ENCODE assay signal across 21 mouse cellular contexts in the genomic region with DNA sequence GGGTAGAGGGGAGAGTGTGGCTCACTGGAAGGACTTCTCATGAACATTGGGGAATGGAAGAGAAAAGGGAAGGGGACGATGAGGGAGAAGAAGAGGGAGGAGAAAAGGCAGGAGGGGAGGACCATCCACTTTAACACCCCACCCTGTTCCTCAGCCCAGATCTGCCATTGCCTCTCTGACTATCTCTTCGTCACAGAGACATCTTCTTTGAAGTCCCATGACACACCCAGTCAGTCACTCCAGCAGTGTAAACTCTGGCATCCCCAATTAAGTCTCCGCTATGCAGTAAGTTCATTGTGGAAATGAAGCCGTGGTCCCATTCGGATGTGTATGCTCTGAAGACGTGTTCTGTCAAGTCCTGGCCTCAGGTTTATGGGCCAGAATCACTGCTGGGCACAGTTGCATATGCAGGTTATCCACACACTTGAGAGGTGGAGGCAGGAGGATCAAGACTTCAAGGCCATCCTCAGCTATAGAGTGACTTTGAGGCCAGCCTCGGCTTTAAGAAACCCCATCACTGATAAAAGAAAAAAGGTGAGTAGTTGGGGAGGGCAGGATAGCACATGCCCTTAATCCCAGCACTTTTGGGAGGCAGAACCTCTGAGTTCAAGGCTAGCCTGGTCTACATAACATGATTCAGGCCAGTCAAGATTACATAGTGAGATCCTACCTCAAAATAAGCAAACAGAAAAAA.
DNase-seq lines count a peak whose midpoint lies in the region; ATAC-seq lines count a peak whose summit lies in the region.
"Had no signal": no experiment of that assay in that cellular context is flagged by ENCODE, and none has a peak within 500 bp of the region (broad histone marks: within the 10 kb centered on the region; RNA-seq: fewer than 3 reads in every experiment).

No protein-coding gene starts in this region.

- no peaks in the 10 kb centered on the region; the same call in 1 of the 2 replicates for H3K27me3 ChIP-seq in heart, embryonic 12.5 days (replicated peaks)
- H3K27me3 ChIP-seq in heart, embryonic 10.5 days (ENCODE audit: insufficient read depth, poor library complexity, severe bottlenecking), result peaks cover 17% of the 10 kb centered on the region
- no peaks in the 10 kb centered on the region for H3K27me3 ChIP-seq in liver, embryonic 11.5 days (replicated peaks; ENCODE audit: control insufficient read depth, insufficient read depth, low read length)
- H3K27me3 ChIP-seq in liver, embryonic 16.5 days (ENCODE audit: control insufficient read depth, insufficient read depth, low read depth, low read length), result peaks cover 7% of the 10 kb centered on the region
- H3K27me3 ChIP-seq in forebrain, embryonic 10.5 days (ENCODE audit: poor library complexity, severe bottlenecking), result peaks cover 12% of the 10 kb centered on the region
- H3K27me3 ChIP-seq: embryonic facial prominence, embryonic 13.5 days; Patski had no signal

- H3K36me3 ChIP-seq in heart, embryonic 12.5 days, result no peaks in the 10 kb centered on the region
- no peaks in the 10 kb centered on the region for H3K36me3 ChIP-seq in heart, embryonic 10.5 days
- no peaks in the 10 kb centered on the region for H3K36me3 ChIP-seq in liver, embryonic 11.5 days (ENCODE audit: control insufficient read depth, insufficient read depth, low read length)
- no peaks in the 10 kb centered on the region for H3K36me3 ChIP-seq in liver, embryonic 16.5 days (ENCODE audit: control insufficient read depth, insufficient read depth)
- no peaks in the 10 kb centered on the region for H3K36me3 ChIP-seq in forebrain, embryonic 10.5 days (replicated peaks)
- H3K36me3 ChIP-seq: embryonic facial prominence, embryonic 13.5 days had no signal

- no peak overlapping the region for H3K27ac ChIP-seq in heart, embryonic 12.5 days (ENCODE audit: poor library complexity, severe bottlenecking)
- no peak overlapping the region for H3K27ac ChIP-seq in heart, embryonic 10.5 days
- no peak overlapping the region for H3K27ac ChIP-seq in liver, embryonic 11.5 days (ENCODE audit: low read depth, low read length)
- peak overlapping the region; percentile 91 for H3K27ac ChIP-seq in liver, embryonic 16.5 days (ENCODE audit: low read length)
- no peak overlapping the region for H3K27ac ChIP-seq in forebrain, embryonic 10.5 days
- H3K27ac ChIP-seq: embryonic facial prominence, embryonic 13.5 days had no signal

- 74% methylated on average over 7 of the region's 7 CpGs for WGBS in heart, embryonic 12.5 days
- WGBS in heart, embryonic 10.5 days, result 77% methylated on average over 7 of the region's 7 CpGs
- WGBS in liver, embryonic 11.5 days, result 71% methylated on average over 7 of the region's 7 CpGs
- WGBS in liver, embryonic 16.5 days (ENCODE audit: insufficient replicate concordance), result 58% methylated on average over 7 of the region's 7 CpGs
- WGBS in forebrain, embryonic 10.5 days, result 91% methylated on average over 7 of the region's 7 CpGs

- no peak overlapping the region for H3K4me3 ChIP-seq in heart, embryonic 12.5 days
- no peak overlapping the region for H3K4me3 ChIP-seq in heart, embryonic 10.5 days
- H3K4me3 ChIP-seq in liver, embryonic 11.5 days (ENCODE audit: low read depth, low read length), result no peak overlapping the region
- peak overlapping the region; percentile 38 for H3K4me3 ChIP-seq in liver, embryonic 16.5 days (ENCODE audit: low read depth, low read length)
- H3K4me3 ChIP-seq in forebrain, embryonic 10.5 days, result no peak overlapping the region
- H3K4me3 ChIP-seq: embryonic facial prominence, embryonic 13.5 days had no signal

- H3K9ac ChIP-seq in heart, embryonic 12.5 days, result no peak overlapping the region
- H3K9ac ChIP-seq in liver, embryonic 11.5 days (ENCODE audit: low read depth, low read length), result no peak overlapping the region
- peak overlapping the region; percentile 49 for H3K9ac ChIP-seq in liver, embryonic 16.5 days (ENCODE audit: low read depth, low read length)
- H3K9ac ChIP-seq: embryonic facial prominence, embryonic 13.5 days; lung, embryonic 14.5 days had no signal

- peak; percentile 49; the same call in 1 of the 2 replicates for ATAC-seq in heart, embryonic 12.5 days (ENCODE audit: insufficient number of reproducible peaks, low FRiP score)
- ATAC-seq in liver, embryonic 11.5 days (replicated peaks; ENCODE audit: low FRiP score), result peak; percentile 92
- ATAC-seq in liver, embryonic 16.5 days (ENCODE audit: low read depth), result peak; percentile 98
- no peak for ATAC-seq in activated CD4-positive, CD25-positive, alpha-beta regulatory T cell, adult 4 months
- ATAC-seq: forebrain, embryonic 14.5 days; hindbrain, embryonic 16.5 days; Patski had no signal

- H3K9me3 ChIP-seq in heart, embryonic 12.5 days (replicated peaks), result no peaks in the 10 kb centered on the region
- no peaks in the 10 kb centered on the region for H3K9me3 ChIP-seq in heart, embryonic 10.5 days
- H3K9me3 ChIP-seq in liver, embryonic 11.5 days (ENCODE audit: control insufficient read depth, low read length), result no peaks in the 10 kb centered on the region
- H3K9me3 ChIP-seq in liver, embryonic 16.5 days (replicated peaks; ENCODE audit: control insufficient read depth, low read length), result no peaks in the 10 kb centered on the region
- no peaks in the 10 kb centered on the region for H3K9me3 ChIP-seq in forebrain, embryonic 10.5 days
- H3K9me3 ChIP-seq: embryonic facial prominence, embryonic 13.5 days had no signal

- DNase-seq in heart, embryonic 10.5 days (ENCODE audit: low spot score), result no peak
- peak; percentile 65 for DNase-seq in c-Kit-positive CD71-positive TER-119-positive erythroid progenitor cells, embryonic 14.5 days (ENCODE audit: low spot score)
- no peak for DNase-seq in liver, embryonic 11.5 days (ENCODE audit: low spot score)
- DNase-seq in cerebellum, adult 11 months, result no peak
- no peak for DNase-seq in forebrain, embryonic 10.5 days (ENCODE audit: extremely low spot score, low spot score)
- DNase-seq: adrenal gland, postnatal 14 days; cerebellum, adult 9-10 months; gastrocnemius, postnatal 14 days; kidney, adult 18-20 months; kidney, postnatal 36 days; left cerebral cortex, postnatal 4 days; lung, embryonic 14.5 days; lung, postnatal 14 days; midbrain, embryonic 14.5 days had no signal

- H3K4me1 ChIP-seq in heart, embryonic 12.5 days (replicated peaks), result peaks cover 13% of the 10 kb centered on the region
- H3K4me1 ChIP-seq in heart, embryonic 10.5 days, result peaks cover 18% of the 10 kb centered on the region
- H3K4me1 ChIP-seq in liver, embryonic 11.5 days (replicated peaks; ENCODE audit: control insufficient read depth, insufficient read depth, low read length), result peaks cover 7% of the 10 kb centered on the region; the same call in 1 of the 2 replicates
- H3K4me1 ChIP-seq in liver, embryonic 16.5 days (ENCODE audit: control insufficient read depth, low read depth, low read length), result peaks cover 20% of the 10 kb centered on the region
- H3K4me1 ChIP-seq in forebrain, embryonic 10.5 days, result peaks cover 23% of the 10 kb centered on the region

- H3K4me2 ChIP-seq in heart, embryonic 12.5 days, result no peak overlapping the region
- H3K4me2 ChIP-seq in liver, embryonic 11.5 days, result 0 out of 2 replicates have a peak overlapping the region, but pooled peaks have one; percentile 8
- peak overlapping the region; percentile 38 for H3K4me2 ChIP-seq in liver, embryonic 16.5 days (ENCODE audit: low read depth, low read length)
- H3K4me2 ChIP-seq: embryonic facial prominence, embryonic 13.5 days; lung, embryonic 14.5 days had no signal
